Mouse (Mus musculus): ENCODE data around the gene Aifm2. TPM values are rescaled to one million over a fixed set of nuclear protein-coding genes. Genes with fewer than 3 reads are reported as not detected.

Aifm2 gene
- total RNA-seq (2022), result 100 to 1,000 TPM; 185 to 376 (median 281) TPM

- DNase-seq, result peak; percentile 79
Measured at GRCm38 (mm10) chr10:61714771-61715461, at the start of gene Aifm2. Gene Aifm2, plus strand, starts transcription at chr10:61715263.

- DNase-seq, result no peak
Measured at GRCm38 (mm10) chr10:61665651-61666050, 49.4 kb upstream of the Aifm2 start.

GRCm38 (mm10) chr10:61669289-61669688, 45.8 kb upstream of the Aifm2 start:
- DNase-seq, result no peak

GRCm38 (mm10) chr10:61669896-61670295, 45.2 kb upstream of the Aifm2 start:
- DNase-seq, result no peak

DNA sequence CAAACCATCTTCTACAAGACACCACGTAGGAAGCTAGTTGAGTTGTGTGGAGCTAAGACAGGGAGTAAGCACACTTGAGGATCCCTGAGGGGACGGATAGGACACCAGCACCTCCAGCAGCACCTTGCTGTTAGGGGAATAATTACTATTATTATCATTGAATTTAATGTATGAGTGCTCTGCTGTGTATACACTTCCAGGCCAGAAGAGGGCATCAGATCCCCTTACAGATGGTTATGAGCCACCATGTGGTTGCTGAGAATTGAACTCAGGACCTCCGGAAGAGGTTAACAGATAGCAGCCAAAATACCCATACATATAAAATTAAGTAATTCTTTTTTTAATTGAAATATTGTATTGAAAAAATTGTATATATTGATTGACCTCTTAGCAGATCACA, 44.3 kb upstream of the Aifm2 start:
- no peak for DNase-seq

DNA sequence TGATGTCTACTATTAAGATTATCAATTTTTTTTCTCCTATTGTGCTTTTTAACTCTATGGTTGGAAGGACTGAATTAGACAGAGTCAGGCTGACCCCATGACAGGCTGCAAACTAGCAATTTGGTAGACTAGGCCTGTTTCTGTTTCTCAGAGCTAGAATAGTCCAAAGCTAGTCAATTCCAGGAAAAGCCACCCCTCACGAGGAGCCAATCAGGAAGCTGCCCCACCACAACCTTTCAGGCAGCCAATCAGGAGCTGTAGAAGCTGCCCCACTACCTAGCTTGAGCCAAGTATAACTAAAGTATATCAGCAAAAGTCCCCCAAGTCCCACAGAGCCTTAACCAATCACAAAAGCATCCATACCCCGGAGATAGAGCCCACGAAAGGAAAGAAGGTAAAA, 39.1 kb upstream of the Aifm2 start:
- no peak for DNase-seq

DNA sequence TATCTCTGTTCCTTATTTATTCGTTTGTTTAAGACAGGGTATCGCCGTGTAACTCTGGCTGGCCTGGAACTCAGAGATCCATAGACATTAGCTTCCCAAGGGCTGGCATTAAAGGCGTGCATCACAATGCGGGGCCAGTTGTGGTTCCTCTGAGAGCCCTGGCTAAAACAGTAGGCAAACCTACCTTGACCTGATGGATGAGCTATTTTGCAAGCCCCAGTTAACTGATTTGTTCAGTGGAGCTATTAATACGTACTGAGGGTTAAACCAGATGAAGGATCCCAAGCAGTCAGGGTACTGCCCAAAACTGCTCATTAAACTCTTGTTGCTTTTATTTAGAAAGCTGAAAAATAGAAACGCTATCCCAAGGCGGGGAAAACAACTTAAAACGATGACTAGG, 35.5 kb upstream of the Aifm2 start:
- DNase-seq, result no peak

- DNase-seq, result peak; percentile 98
Measured at GRCm38 (mm10) chr10:61680015-61680913, 34.8 kb upstream of the Aifm2 start, which contains the start of gene Sar1a. Gene Sar1a, plus strand, starts transcription at chr10:61680299.

- DNase-seq, result no peak
Measured at GRCm38 (mm10) chr10:61689405-61689804, 25.7 kb upstream of the Aifm2 start.

DNA sequence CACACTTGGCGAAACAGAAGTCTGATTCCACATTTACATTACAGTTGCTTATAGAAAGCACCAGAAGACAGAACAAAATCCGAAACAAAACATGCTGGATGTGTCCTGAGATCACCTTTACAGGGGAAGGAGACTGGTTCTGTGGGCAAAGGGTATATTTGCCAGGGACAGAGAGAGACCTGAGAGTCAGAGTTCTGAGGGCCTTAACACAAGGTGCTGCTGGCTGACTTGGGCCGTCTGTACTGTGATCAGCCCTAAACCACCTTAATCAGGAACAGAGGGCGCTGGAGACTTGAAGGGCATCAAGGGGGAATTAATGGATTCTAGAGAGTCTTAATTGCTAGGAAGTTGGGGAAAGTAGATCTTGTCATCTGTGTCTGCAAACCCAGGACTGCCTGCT, 21.5 kb upstream of the Aifm2 start:
- DNase-seq, result no peak

- peak; percentile 96 for DNase-seq
Measured at GRCm38 (mm10) chr10:61694870-61695670, 20.0 kb upstream of the Aifm2 start, which contains the start of gene Tysnd1. Gene Tysnd1, plus strand, starts transcription at chr10:61695514.

- no peak for DNase-seq
Measured at GRCm38 (mm10) chr10:61695703-61696559, 19.1 kb upstream of the Aifm2 start.

DNA sequence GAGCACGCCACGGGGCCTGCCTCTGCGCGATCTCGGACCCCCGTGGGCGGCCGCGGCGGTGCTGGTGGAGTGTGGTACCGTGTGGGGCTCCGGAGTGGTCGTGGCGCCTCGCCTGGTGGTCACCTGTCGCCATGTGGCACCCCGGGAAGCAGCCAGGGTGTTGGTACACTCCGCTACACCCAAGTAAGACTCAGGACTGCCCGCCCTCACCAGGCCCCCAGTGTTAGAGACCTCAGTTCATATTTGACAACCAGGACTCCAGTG, 18.6 kb upstream of the Aifm2 start:
- DNase-seq, result no peak

GRCm38 (mm10) chr10:61697028-61697427, 18.0 kb upstream of the Aifm2 start:
- peak; percentile 63 for DNase-seq

GRCm38 (mm10) chr10:61704663-61705062, 10.4 kb upstream of the Aifm2 start:
- peak; percentile 88 for DNase-seq

- DNase-seq, result no peak
Measured at GRCm38 (mm10) chr10:61706412-61707375, 8.4 kb upstream of the Aifm2 start.

DNA sequence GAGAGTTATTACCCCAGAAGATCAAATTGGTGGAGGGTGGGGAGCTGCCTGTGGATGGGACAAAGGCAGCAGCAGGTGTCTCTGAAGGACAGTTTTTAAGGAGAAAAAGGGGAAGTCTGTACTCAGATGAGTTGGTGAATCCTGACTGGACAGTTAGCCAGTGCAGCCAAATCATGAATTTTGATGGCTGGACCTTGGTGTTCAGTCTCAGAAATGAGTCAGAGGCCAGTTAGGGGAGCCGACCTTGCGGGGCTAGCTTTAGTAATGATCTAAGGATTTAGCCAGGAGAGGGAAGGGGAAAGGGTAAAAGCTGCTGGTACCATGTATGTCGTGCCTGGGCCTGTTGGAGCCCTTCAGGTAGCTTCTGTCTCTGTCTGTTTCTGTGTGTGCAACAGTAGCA, 1.5 kb upstream of the Aifm2 start:
- DNase-seq, result peak; percentile 70

DNA sequence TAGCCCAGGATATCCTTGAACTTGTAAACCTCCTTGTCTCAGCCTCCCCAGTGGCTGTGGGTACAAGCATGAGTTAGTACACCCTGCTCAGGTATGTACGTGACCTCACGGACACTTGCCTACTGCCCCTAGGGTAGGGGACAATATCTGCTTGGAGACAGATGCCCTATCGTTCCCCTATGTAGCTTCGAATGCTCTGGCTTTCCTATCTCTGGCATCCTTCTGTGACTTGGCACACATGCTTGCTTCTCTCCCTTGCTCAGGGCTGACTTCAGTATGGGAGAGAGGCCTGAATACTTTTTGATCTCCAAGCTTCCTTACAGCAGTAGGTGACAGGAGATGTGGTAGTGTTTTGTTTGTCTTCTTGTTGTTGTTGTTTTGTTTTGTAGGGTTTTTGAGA, 917 bp upstream of the Aifm2 start:
- DNase-seq, result no peak

DNA sequence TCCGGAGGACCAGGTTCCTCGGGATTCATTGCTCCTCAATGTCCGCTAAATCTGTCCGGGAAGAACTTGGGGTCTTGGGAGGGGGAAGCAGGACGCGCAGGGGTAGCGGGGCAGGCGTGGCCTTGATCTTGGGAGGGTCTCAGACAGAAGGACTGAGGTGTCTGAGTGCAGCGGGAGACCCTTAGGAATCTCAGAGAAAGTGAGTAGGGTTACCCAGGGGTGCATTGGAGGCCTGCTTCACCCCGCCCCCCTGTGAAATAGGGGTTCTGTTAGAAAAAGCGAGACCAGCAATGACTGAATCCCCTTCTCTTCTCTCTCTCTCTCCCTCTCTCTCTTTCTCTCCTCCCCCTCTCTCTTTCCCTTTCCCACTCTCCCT, 387 bp downstream of the Aifm2 start:
- no peak for DNase-seq

- DNase-seq, result peak; percentile 71
Measured at GRCm38 (mm10) chr10:61715996-61716864, 1.2 kb downstream of the Aifm2 start.

All from adrenal gland, adult 8-10 months (tissue).